Mouse (Mus musculus) lung, embryonic 14.5 days (tissue): ENCODE data around the gene Stard13. TPM values are rescaled to one million over a fixed set of nuclear protein-coding genes. Genes with fewer than 3 reads are reported as not detected.
A peak's percentile ranks its signal among the peaks of the same experiment; 100 is the strongest.

Experiments used
- ATAC-seq: fragments of 200-750 bp; cut with Nextera tagmentation; 2 replicates; pipeline ENCODE4 v1.8.0; 2017; ENCODE audit warnings: mild to moderate bottlenecking, moderate TSS enrichment, moderate library complexity; ENCODE audit not compliant: insufficient read depth
- DNase-seq: peaks from one replicate; pipeline ENCODE4 v3.0.0-alpha.2; 2015
- H3K27ac ChIP-seq: fragments of 300-500 bp; sonication (generic); 2 replicates; pipeline ENCODE4 v1.5.1; 2014; ENCODE audit warnings: low read depth, mild to moderate bottlenecking, moderate library complexity
- H3K27me3 ChIP-seq: fragments of 300-500 bp; sonication (generic); 2 replicates; pipeline ENCODE4 v1.6.1; 2014; ENCODE audit warnings: low read length, control low read depth; ENCODE audit not compliant: insufficient read depth
- H3K36me3 ChIP-seq: fragments of 300-500 bp; sonication (generic); 2 replicates; pipeline ENCODE4 v1.6.1; 2014; ENCODE audit warnings: control low read depth; ENCODE audit not compliant: insufficient read depth
- H3K4me1 ChIP-seq: fragments of 300-500 bp; sonication (generic); 2 replicates; pipeline ENCODE4 v1.6.1; 2014; ENCODE audit warnings: antibody characterized with exemption, control low read depth; ENCODE audit not compliant: insufficient read depth
- H3K4me2 ChIP-seq: fragments of 300-500 bp; sonication (generic); 2 replicates; pipeline ENCODE4 v1.6.1; 2014; ENCODE audit warnings: mild to moderate bottlenecking
- H3K4me3 ChIP-seq: fragments of 300-500 bp; sonication (generic); 2 replicates; pipeline ENCODE4 v1.5.1; 2014; ENCODE audit warnings: low read depth, low read length
- H3K9ac ChIP-seq: fragments of 300-500 bp; sonication (generic); 2 replicates; pipeline ENCODE4 v1.6.1; 2014
- H3K9me3 ChIP-seq: fragments of 300-500 bp; sonication (generic); 2 replicates; pipeline ENCODE4 v1.6.1; 2016; ENCODE audit warnings: low read depth, low read length, control low read depth
- CTCF ChIP-seq: IDR thresholded peaks from 2 replicates; pipeline ENCODE4 v1.5.1; 2016; ENCODE audit warnings: antibody characterized with exemption, low read depth
- WGBS: fragments of 180-500 bp; shearing (Covaris S2); extraction: QIAGEN DNeasy Blood & Tissue Kit; methylation state at CpG from one replicate; pipeline ENCODE4 v1.1.7; 2014; 5-methylcytosine and 5-hydroxymethylcytosine counted together
- polyA plus RNA-seq: library from polyadenylated mRNA; unstranded; fragments of >200 nt; fragmentation: Nextera tagmentation; extraction: Ambion mirVana; gene quantifications from 2 replicates; pipeline ENCODE4 v1.2.1, GENCODE M21; 2014

Gene Stard13
- polyA plus RNA-seq, 1 experiment from 2014 or later, result 14.5 TPM

DNA sequence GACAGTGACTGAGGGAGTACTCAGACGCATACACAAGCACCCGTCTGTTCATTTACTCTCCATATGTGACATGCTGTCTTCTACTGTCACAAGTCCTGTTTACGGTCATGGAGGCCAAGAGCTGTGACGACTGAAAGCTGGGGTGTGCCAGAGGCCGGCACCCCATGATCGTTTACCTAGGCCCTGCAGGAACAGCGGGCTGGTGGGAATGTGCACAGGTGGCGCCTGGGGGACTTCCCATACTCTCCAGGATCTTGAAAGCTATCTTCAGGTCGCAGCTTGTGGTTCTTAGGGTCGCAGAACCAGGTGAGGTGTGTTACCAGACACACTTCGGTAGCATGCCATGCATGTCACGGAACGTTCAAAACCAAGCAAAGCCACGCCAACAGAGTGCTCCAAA is 99.9 kb downstream of the Stard13 start:
- peaks cover 16% of the 10 kb centered on the region for H3K4me1 ChIP-seq
- DNase-seq, result no peak
- no peak overlapping the region for H3K9ac ChIP-seq
- no peaks in the 10 kb centered on the region for H3K9me3 ChIP-seq
- H3K27me3 ChIP-seq, result no peaks in the 10 kb centered on the region
- H3K4me3 ChIP-seq, result no peak overlapping the region
- ATAC-seq, result no peak
- no peak overlapping the region for H3K4me2 ChIP-seq
- no peak overlapping the region for H3K27ac ChIP-seq
- no peak for TF ChIP-seq CTCF
- no peaks in the 10 kb centered on the region for H3K36me3 ChIP-seq
- 88% methylated on average over 14 of the region's 14 CpGs for WGBS

DNA sequence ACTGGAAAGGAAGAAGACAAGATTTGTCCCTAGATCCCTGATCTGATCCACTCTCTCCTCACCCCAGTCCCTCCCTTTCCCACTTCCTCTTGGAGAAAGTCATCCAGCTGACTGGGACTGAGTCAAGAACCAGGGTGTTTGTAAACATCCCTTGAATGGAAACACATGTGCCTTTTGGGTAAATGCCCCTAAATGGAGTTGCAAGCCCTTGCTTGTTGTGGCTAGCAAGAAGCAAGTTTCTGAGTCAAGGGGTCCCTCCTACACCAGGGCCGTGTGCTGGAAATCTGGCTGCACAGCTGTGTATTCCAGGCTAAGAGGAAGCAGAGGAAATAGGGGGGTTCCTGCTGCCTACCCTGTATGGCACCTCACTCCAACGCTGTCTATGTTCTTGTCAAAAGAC is 103.9 kb downstream of the Stard13 start:
- H3K9me3 ChIP-seq, result no peaks in the 10 kb centered on the region
- TF ChIP-seq CTCF, result no peak
- ATAC-seq, result peak; percentile 60
- peaks cover 7% of the 10 kb centered on the region for H3K4me1 ChIP-seq
- H3K27ac ChIP-seq, result peak overlapping the region; percentile 28; the same call in 1 of the 2 replicates
- H3K27me3 ChIP-seq, result no peaks in the 10 kb centered on the region
- DNase-seq, result peak; percentile 83
- H3K4me3 ChIP-seq, result no peak overlapping the region
- H3K9ac ChIP-seq, result no peak overlapping the region
- H3K4me2 ChIP-seq, result no peak overlapping the region
- no peaks in the 10 kb centered on the region for H3K36me3 ChIP-seq
- WGBS, result 41% methylated on average over 2 of the region's 2 CpGs

DNA sequence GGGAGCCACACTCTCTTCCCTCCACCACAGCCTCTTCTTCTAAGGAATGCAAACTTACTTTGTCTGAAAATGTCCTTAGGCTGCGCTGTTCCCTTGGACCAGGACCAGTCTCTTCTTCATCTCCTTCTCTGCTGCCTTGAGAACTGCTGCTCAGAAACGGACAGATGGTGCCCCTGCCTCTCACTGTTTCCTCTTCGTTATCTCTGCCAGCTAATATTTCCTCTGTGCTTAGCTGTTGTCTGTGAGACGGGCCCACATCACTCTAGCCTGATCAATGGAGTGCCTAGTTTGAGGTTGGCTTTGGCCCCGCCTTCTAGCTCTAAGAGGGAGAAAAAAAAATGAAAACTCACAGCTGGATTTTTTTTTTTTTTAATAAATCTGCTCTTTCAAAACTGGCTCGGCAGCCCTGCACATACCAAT is 106.3 kb downstream of the Stard13 start:
- Histone ChIP-seq H3K9ac (peak overlapping the region; percentile 50), H3K4me3 (peak overlapping the region; percentile 36), H3K27me3 (no peaks in the 10 kb centered on the region), H3K9me3 (no peaks in the 10 kb centered on the region), H3K27ac (peak overlapping the region; percentile 89), H3K4me2 (peak overlapping the region; percentile 43), H3K4me1 (peaks cover 7% of the 10 kb centered on the region), H3K36me3 (no peaks in the 10 kb centered on the region)
- 15% methylated on average over 6 of the region's 6 CpGs for WGBS
- TF ChIP-seq CTCF, result 0 out of 2 replicates have a peak, but pooled peaks have one; percentile 2
- peak; percentile 72; the same call in 1 of the 2 replicates for ATAC-seq
- DNase-seq, result peak; percentile 73

DNA sequence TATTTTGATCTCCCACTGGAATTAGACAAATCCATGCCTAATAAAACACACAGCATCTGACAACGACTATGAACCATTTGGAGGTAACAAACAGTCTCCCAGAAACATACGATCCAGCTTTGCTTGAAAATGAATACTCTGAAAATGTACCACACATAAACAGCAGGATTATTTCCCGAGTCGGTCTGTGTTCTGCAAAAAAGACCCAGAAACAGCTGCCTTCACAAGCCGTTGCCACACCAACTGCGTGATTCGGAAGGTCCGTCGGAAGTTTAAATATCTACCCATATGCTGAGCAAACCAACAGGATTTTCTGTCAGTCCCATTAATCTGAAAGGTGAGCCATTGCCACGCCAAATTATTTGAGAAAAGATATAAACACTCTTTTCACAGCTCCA is 107.0 kb downstream of the Stard13 start:
- no peaks in the 10 kb centered on the region for H3K36me3 ChIP-seq
- peak overlapping the region; percentile 43 for H3K4me2 ChIP-seq
- peak overlapping the region; percentile 89 for H3K27ac ChIP-seq
- no peak for ATAC-seq
- peak overlapping the region; percentile 50 for H3K9ac ChIP-seq
- H3K4me3 ChIP-seq, result peak overlapping the region; percentile 36
- TF ChIP-seq CTCF, result no peak
- 33% methylated on average over 10 of the region's 10 CpGs for WGBS
- H3K4me1 ChIP-seq, result peaks cover 7% of the 10 kb centered on the region
- no peaks in the 10 kb centered on the region for H3K9me3 ChIP-seq
- peak; percentile 56 for DNase-seq
- no peaks in the 10 kb centered on the region for H3K27me3 ChIP-seq

DNA sequence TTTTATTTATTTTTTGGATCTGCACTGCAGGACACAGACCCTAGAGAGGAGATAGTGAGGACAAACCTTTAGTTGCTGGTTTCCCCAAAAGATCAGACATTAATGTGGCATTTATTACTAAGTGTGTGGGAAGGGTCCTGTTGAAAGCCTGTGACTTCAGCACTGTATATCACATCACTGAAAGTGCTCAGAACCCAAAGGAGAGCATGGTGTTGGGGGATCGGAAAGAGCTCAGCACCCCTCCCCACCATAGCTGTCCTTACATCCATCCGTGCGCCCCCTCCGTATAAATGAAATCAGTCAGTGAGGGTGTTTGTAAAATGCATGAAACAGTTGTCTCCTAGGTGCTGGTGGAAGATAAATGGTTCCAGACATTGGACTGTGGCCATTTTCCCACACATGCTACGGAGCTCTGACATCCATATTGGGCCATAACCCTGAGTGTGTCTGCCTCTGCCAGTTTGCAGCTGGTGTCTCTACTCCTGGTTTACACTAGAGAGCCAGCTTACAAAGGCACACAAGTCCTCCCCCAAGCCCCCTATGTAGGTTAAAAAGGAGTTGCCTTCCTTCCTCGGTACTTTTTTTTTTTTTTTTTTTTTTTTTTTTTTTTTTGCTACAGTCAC is 107.5 kb downstream of the Stard13 start:
- TF ChIP-seq CTCF, result no peak
- H3K4me3 ChIP-seq, result peak overlapping the region; percentile 36
- peaks cover 7% of the 10 kb centered on the region for H3K4me1 ChIP-seq
- no peak overlapping the region for H3K9ac ChIP-seq
- no peaks in the 10 kb centered on the region for H3K36me3 ChIP-seq
- no peaks in the 10 kb centered on the region for H3K9me3 ChIP-seq
- WGBS, result 31% methylated on average over 6 of the region's 6 CpGs
- DNase-seq (peak; percentile 86), ATAC-seq (peak; percentile 80)
- no peaks in the 10 kb centered on the region for H3K27me3 ChIP-seq
- peak overlapping the region; percentile 43 for H3K4me2 ChIP-seq
- H3K27ac ChIP-seq, result peak overlapping the region; percentile 89

DNA sequence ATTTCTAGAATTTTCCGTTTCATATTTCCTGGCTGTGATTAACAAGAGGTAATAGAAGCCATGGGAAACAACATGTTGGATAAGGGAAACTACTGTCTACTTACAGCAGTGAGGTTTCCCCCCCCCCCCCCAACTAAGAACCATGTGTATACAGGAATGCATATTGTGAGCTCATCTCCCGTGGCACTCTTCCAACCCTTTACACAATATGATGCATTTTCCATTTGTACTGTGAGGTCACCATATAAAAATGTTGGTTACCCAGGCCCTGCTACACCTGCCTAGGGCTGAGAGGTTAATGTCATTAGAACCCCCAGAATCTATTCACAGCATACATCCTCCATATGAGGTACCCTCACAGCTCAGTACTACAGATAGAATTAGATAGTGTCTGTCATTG is 115.8 kb downstream of the Stard13 start:
- Histone ChIP-seq H3K36me3 (no peaks in the 10 kb centered on the region), H3K4me3 (no peak overlapping the region), H3K27ac (no peak overlapping the region), H3K9ac (no peak overlapping the region), H3K9me3 (no peaks in the 10 kb centered on the region), H3K4me1 (no peaks in the 10 kb centered on the region), H3K27me3 (no peaks in the 10 kb centered on the region), H3K4me2 (no peak overlapping the region)
- no peak for TF ChIP-seq CTCF
- ATAC-seq (peak; percentile 23; the same call in 1 of the 2 replicates), DNase-seq (peak; percentile 71)
- WGBS, result 58% methylated on average over 2 of the region's 2 CpGs

DNA sequence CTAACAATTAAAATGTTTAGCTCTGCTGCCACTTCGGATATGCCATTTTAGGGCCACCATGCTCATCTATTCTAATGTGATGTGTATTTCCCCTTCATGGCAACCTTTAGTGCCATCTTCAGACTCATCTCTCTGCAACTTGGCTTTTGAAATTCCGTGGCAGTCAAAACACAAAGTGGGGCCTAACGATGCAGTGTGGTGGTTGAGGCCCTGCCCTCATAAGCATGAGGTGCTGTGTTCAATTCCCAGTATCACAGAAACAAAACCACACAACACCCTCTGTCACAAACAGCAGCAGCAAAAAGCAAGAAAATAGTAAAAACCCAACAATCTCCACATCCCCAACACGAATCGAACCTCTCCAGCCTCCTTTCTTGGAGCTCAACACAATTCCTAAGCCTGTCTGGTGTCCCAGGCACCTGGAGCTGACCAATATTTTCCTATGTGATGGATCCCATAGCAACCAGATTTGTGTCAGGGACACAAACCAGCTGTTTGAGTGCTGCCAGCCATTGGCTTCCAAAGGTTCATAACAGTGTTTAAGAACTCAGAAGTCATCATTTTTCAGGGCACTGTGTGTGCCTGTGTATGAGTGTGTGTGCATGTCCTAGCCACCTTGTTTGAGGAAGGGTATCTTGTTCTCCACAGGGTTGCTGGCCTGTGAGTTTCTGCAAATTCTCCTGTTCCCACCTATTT is 117.3 kb downstream of the Stard13 start:
- Histone ChIP-seq H3K4me2 (no peak overlapping the region), H3K36me3 (no peaks in the 10 kb centered on the region), H3K27me3 (no peaks in the 10 kb centered on the region), H3K9ac (no peak overlapping the region), H3K27ac (peak overlapping the region; percentile 54; the same call in 1 of the 2 replicates), H3K4me3 (no peak overlapping the region), H3K4me1 (no peaks in the 10 kb centered on the region), H3K9me3 (no peaks in the 10 kb centered on the region)
- ATAC-seq (peak; percentile 78; the same call in 1 of the 2 replicates), DNase-seq (peak; percentile 85)
- 50% methylated on average over 5 of the region's 5 CpGs for WGBS
- TF ChIP-seq CTCF, result no peak
